Mouse (Mus musculus): Measurements from ENCODE around the gene Hist1h2ak. TPM values are rescaled to one million over a fixed set of nuclear protein-coding genes. Genes with fewer than 3 reads are reported as not detected.

Hist1h2ak gene
- polyA plus RNA-seq, 1 experiment from 2014 or later: 39.8 TPM

DNA sequence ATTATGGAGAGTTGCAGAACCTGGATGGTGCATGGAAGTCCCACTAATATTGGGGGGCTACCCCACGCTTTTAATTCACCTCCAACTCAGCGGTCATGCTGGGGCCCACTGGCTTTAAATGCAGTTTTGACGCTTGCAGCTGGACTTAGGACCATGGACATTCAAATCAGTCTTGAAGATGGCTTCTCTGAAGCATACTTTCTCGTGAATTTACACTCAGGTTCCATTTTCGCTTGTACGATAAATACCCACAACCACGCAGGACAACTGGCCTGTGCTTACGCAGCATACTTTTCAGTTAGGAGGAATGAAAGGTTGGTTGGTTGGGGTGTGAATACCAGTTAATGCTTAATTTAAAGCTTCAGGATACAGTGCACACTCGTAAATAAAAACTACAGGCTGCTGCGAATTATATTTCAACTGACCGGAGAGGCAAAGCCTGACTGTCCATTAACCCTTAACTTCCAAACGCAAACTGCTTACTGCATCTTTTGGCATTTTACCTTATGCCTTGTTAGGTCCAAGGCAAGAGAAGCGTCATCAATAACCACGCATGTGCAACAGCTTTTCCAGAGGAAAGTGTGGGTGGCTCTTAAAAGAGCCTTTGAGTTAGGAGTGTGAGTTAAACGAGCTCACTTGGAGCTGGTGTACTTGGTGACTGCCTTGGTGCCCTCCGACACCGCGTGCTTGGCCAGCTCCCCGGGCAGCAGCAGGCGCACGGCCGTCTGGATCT lies 38.3 kb downstream of the Hist1h2ak start:
- Histone ChIP-seq H3K27me3 (no peaks in the 10 kb centered on the region), H3K36me3 (no peaks in the 10 kb centered on the region), H3K27ac (peak overlapping the region; percentile 90), H3K4me2 (replicated peaks) (peak overlapping the region; percentile 85), H3K4me3 (peak overlapping the region; percentile 51), H3K4me1 (peaks cover 29% of the 10 kb centered on the region), H3K9ac (peak overlapping the region; percentile 72), H3K9me3 (no peaks in the 10 kb centered on the region)
- ATAC-seq (ENCODE audit: low FRiP score, low read depth): no peak
- WGBS: under 1% methylated on average over 22 of the region's 22 CpGs

GRCm38 (mm10) chr13:21714725-21715124 lies 38.9 kb downstream of the Hist1h2ak start:
- Histone ChIP-seq H3K4me1 (peaks cover 26% of the 10 kb centered on the region), H3K27me3 (no peaks in the 10 kb centered on the region), H3K4me2 (replicated peaks) (peak overlapping the region; percentile 85), H3K36me3 (no peaks in the 10 kb centered on the region), H3K9ac (peak overlapping the region; percentile 72; the same call in 1 of the 2 replicates), H3K9me3 (no peaks in the 10 kb centered on the region), H3K27ac (peak overlapping the region; percentile 90), H3K4me3 (peak overlapping the region; percentile 51)
- no peak for ATAC-seq (ENCODE audit: low FRiP score, low read depth)
- under 1% methylated on average over 7 of the region's 7 CpGs for WGBS

DNA sequence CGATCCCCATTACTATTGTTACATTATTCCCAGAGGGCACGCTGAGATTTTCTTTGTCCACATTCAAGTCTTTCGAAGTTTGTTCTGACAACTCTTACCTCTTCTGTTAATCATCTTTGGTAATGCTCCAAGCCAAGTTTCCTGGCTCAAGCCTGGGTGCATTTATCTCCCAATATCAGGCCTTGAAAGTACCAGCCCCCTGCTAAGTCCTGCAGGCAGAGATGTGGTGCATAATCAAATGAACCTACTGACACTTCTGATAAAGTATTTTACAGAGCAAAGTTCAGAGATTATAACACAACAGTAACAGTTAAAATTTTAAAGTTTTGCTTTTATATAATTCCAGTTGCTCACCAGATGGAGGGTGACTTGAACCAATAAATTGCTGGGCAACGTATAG lies 41.9 kb downstream of the Hist1h2ak start:
- WGBS: 33% methylated on average over 4 of the region's 4 CpGs
- Histone ChIP-seq H3K36me3 (no peaks in the 10 kb centered on the region), H3K27ac (no peak overlapping the region), H3K9me3 (no peaks in the 10 kb centered on the region), H3K27me3 (no peaks in the 10 kb centered on the region), H3K4me2 (replicated peaks) (peak overlapping the region; percentile 69), H3K4me1 (peaks cover 11% of the 10 kb centered on the region), H3K9ac (peak overlapping the region; percentile 61; the same call in 1 of the 2 replicates), H3K4me3 (peak overlapping the region; percentile 60)
- no peak for ATAC-seq (ENCODE audit: low FRiP score, low read depth)

- no peaks in the 10 kb centered on the region for H3K36me3 ChIP-seq
- peaks cover 11% of the 10 kb centered on the region for H3K4me1 ChIP-seq
- peak overlapping the region; percentile 69 for H3K4me2 ChIP-seq (replicated peaks)
- no peaks in the 10 kb centered on the region for H3K27me3 ChIP-seq
- H3K9me3 ChIP-seq: no peaks in the 10 kb centered on the region
- WGBS: 2% methylated on average over 22 of the region's 22 CpGs
- peak; percentile 80 for ATAC-seq (ENCODE audit: low FRiP score, low read depth)
- peak overlapping the region; percentile 60 for H3K4me3 ChIP-seq
- H3K9ac ChIP-seq: peak overlapping the region; percentile 61
- peak overlapping the region; percentile 52; the same call in 1 of the 2 replicates for H3K27ac ChIP-seq
Measured at GRCm38 (mm10) chr13:21710821-21711525, 42.7 kb downstream of the Hist1h2ak start.

DNA sequence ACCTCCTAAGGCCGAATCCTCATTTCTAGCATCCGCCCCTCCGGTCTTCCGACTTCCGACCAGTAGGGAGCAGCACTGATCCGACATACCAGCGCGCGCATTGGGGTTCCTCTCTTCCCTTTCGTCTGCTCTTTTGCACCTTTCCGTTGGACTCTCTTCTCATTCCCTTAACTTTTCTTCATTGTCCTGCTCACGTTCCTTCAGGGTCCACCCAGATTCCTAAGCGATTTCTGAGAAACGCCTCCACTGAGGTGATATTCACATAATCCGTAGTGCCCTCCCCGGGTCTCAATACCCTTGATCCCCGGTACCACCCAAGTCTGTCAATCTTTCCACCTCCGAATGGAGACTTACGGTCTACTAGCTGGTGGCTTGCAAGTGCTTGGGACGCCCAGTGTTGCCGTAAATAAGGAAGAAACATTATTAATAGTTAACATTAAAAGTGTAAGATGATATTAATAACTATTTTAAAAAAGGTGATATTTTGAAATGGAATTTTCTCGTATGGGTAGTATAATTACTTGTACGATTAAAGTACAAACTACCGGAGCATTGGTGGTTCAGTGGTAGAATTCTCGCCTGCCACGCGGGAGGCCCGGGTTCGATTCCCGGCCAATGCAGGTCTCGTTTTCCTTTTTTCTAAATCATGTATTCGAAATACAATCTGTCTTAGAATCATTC lies 43.5 kb downstream of the Hist1h2ak start:
- WGBS: under 1% methylated on average over 32 of the region's 32 CpGs
- no peaks in the 10 kb centered on the region for H3K36me3 ChIP-seq
- peak; percentile 83 for ATAC-seq (ENCODE audit: low FRiP score, low read depth)

GRCm38 (mm10) chr13:21706669-21707068 lies 47.0 kb downstream of the Hist1h2ak start:
- Histone ChIP-seq H3K9ac (no peak overlapping the region), H3K4me1 (0 out of 2 replicates have a peak, but pooled peaks cover under 1% of the 10 kb centered on the region), H3K4me3 (no peak overlapping the region), H3K4me2 (replicated peaks) (no peak overlapping the region), H3K27ac (no peak overlapping the region), H3K27me3 (no peaks in the 10 kb centered on the region), H3K9me3 (no peaks in the 10 kb centered on the region), H3K36me3 (no peaks in the 10 kb centered on the region)
- 69% methylated on average over 4 of the region's 4 CpGs for WGBS
- no peak for ATAC-seq (ENCODE audit: low FRiP score, low read depth)

More for the DNA sequence above, 43.5 kb downstream of the Hist1h2ak start:
- no peaks in the 10 kb centered on the region for H3K9me3 ChIP-seq
- peak overlapping the region; percentile 73 for H3K9ac ChIP-seq
- peaks cover 6% of the 10 kb centered on the region for H3K4me1 ChIP-seq
- H3K27me3 ChIP-seq: no peaks in the 10 kb centered on the region
- peak overlapping the region; percentile 46 for H3K4me2 ChIP-seq (replicated peaks)
- H3K27ac ChIP-seq: peak overlapping the region; percentile 83
- peak overlapping the region; percentile 60 for H3K4me3 ChIP-seq

Small RNA genes lying within 50 kb of the gene (microRNA-seq; reads per million reads assigned to microRNA genes)
- gene Gm44346 (not detected), gene Gm44357 (not detected), gene Gm44367 (not detected), gene Gm44454 (not detected)

Other genes with a start within 250 kb of the Hist1h2ak start
- 7.0 and 8.2 TPM in 2 replicates for gene Zkscan8, start 222.7 kb downstream of the Hist1h2ak start, polyA plus RNA-seq (2015; fragmentation: Nextera tagmentation; extraction: Ambion mirVana)
- 0.10 and 0.15 TPM in 2 replicates for gene Olfr1366, start 211.0 kb downstream of the Hist1h2ak start, polyA plus RNA-seq (2015; fragmentation: Nextera tagmentation; extraction: Ambion mirVana)
- gene Olfr1535, start 193.9 kb downstream of the Hist1h2ak start, polyA plus RNA-seq (2015; fragmentation: Nextera tagmentation; extraction: Ambion mirVana): 0.05 TPM in 1 of 2 replicates, not detected in the other
- not detected in 2 replicates for gene Olfr1364, start 172.1 kb downstream of the Hist1h2ak start, polyA plus RNA-seq (2015; fragmentation: Nextera tagmentation; extraction: Ambion mirVana)
- not detected in 2 replicates for gene Olfr1362, start 139.8 kb downstream of the Hist1h2ak start, polyA plus RNA-seq (2015; fragmentation: Nextera tagmentation; extraction: Ambion mirVana)
- gene Olfr11, start 111.3 kb downstream of the Hist1h2ak start, polyA plus RNA-seq (2015; fragmentation: Nextera tagmentation; extraction: Ambion mirVana): not detected in 2 replicates
- gene Olfr1361, start 90.4 kb downstream of the Hist1h2ak start, polyA plus RNA-seq (2015; fragmentation: Nextera tagmentation; extraction: Ambion mirVana): not detected in 2 replicates
- not detected in 2 replicates for gene Olfr1360, start 76.4 kb downstream of the Hist1h2ak start, polyA plus RNA-seq (2015; fragmentation: Nextera tagmentation; extraction: Ambion mirVana)
- gene Olfr1359, start 55.7 kb downstream of the Hist1h2ak start, polyA plus RNA-seq (2015; fragmentation: Nextera tagmentation; extraction: Ambion mirVana): not detected in 2 replicates
- 3.3 and 3.4 TPM in 2 replicates for gene Hist1h2bl, start 37.7 kb downstream of the Hist1h2ak start, polyA plus RNA-seq (2015; fragmentation: Nextera tagmentation; extraction: Ambion mirVana)
- 34.6 and 46.9 TPM in 2 replicates for gene Hist1h2ai, start 37.4 kb downstream of the Hist1h2ak start, polyA plus RNA-seq (2015; fragmentation: Nextera tagmentation; extraction: Ambion mirVana)
- 22.6 and 23.4 TPM in 2 replicates for gene Hist1h3h, start 36.2 kb downstream of the Hist1h2ak start, polyA plus RNA-seq (2015; fragmentation: Nextera tagmentation; extraction: Ambion mirVana)
- gene Hist1h2bm, start 31.8 kb downstream of the Hist1h2ak start, polyA plus RNA-seq (2015; fragmentation: Nextera tagmentation; extraction: Ambion mirVana): 6.1 and 7.8 TPM in 2 replicates
- gene Hist1h4j, start 18.8 kb downstream of the Hist1h2ak start, polyA plus RNA-seq (2015; fragmentation: Nextera tagmentation; extraction: Ambion mirVana): 1.2 and 1.3 TPM in 2 replicates
- gene Hist1h4k, start 3.3 kb downstream of the Hist1h2ak start, polyA plus RNA-seq (2015; fragmentation: Nextera tagmentation; extraction: Ambion mirVana): 4.0 and 8.4 TPM in 2 replicates
- gene Hist1h2bn, start 296 bp upstream of the Hist1h2ak start, polyA plus RNA-seq (2015; fragmentation: Nextera tagmentation; extraction: Ambion mirVana): 4.4 and 5.9 TPM in 2 replicates
- 25.1 TPM in 2 replicates for gene Hist1h1b, start 26.8 kb upstream of the Hist1h2ak start, polyA plus RNA-seq (2015; fragmentation: Nextera tagmentation; extraction: Ambion mirVana)
- 133 and 146 TPM in 2 replicates for gene Hist1h3i, start 29.5 kb upstream of the Hist1h2ak start, polyA plus RNA-seq (2015; fragmentation: Nextera tagmentation; extraction: Ambion mirVana)
- gene Hist1h2an, start 33.4 kb upstream of the Hist1h2ak start, polyA plus RNA-seq (2015; fragmentation: Nextera tagmentation; extraction: Ambion mirVana): 6.8 and 17.0 TPM in 2 replicates
- gene Hist1h2bp, start 33.6 kb upstream of the Hist1h2ak start, polyA plus RNA-seq (2015; fragmentation: Nextera tagmentation; extraction: Ambion mirVana): 3.3 TPM in 2 replicates
- gene Hist1h2bq, start 56.4 kb upstream of the Hist1h2ak start, polyA plus RNA-seq (2015; fragmentation: Nextera tagmentation; extraction: Ambion mirVana): 33.2 and 35.5 TPM in 2 replicates
- not detected in 2 replicates for gene Hist1h2ao, start 56.6 kb upstream of the Hist1h2ak start, polyA plus RNA-seq (2015; fragmentation: Nextera tagmentation; extraction: Ambion mirVana)
- not detected in 2 replicates for gene Hist1h4m, start 57.9 kb upstream of the Hist1h2ak start, polyA plus RNA-seq (2015; fragmentation: Nextera tagmentation; extraction: Ambion mirVana)
- 20.5 and 21.8 TPM in 2 replicates for gene Hist1h4n, start 78.4 kb upstream of the Hist1h2ak start, polyA plus RNA-seq (2015; fragmentation: Nextera tagmentation; extraction: Ambion mirVana)
- gene Hist1h2ap, start 79.7 kb upstream of the Hist1h2ak start, polyA plus RNA-seq (2015; fragmentation: Nextera tagmentation; extraction: Ambion mirVana): 3,649 and 3,737 TPM in 2 replicates
- 34.8 and 36.3 TPM in 2 replicates for gene Hist1h2br, start 79.9 kb upstream of the Hist1h2ak start, polyA plus RNA-seq (2015; fragmentation: Nextera tagmentation; extraction: Ambion mirVana)
- 18.3 and 20.2 TPM in 2 replicates for gene Zfp184, start 191.3 kb upstream of the Hist1h2ak start, polyA plus RNA-seq (2015; fragmentation: Nextera tagmentation; extraction: Ambion mirVana)
- gene Pom121l2, start 227.4 kb upstream of the Hist1h2ak start, polyA plus RNA-seq (2015; fragmentation: Nextera tagmentation; extraction: Ambion mirVana): 0.37 and 0.38 TPM in 2 replicates

Data from limb, embryonic 13.5 days (tissue).